Mouse (Mus musculus) neural tube, embryonic 14.5 days (tissue): ENCODE measurements around the gene Cxcr5. TPM values are rescaled to one million over a fixed set of nuclear protein-coding genes. Genes with fewer than 3 reads are reported as not detected.
"Not testable (repeated sequence)": the region's sequence is repeated elsewhere in the genome, so short reads cannot be mapped to it uniquely, and the experiment has no call there.

Experiments
- ATAC-seq: fragments of 200-750 bp; cut with Nextera tagmentation; 2 replicates; pipeline ENCODE4 v1.8.0; 2017; ENCODE audit warnings: low read depth, mild to moderate bottlenecking, moderate TSS enrichment, moderate library complexity
- H3K27ac ChIP-seq: fragments of 300-500 bp; sonication (generic); 2 replicates; pipeline ENCODE4 v1.5.1; 2014; ENCODE audit warnings: low read depth, mild to moderate bottlenecking, control low read depth, low read length, moderate library complexity, mixed read lengths
- H3K27me3 ChIP-seq: fragments of 300-500 bp; sonication (generic); 2 replicates; pipeline ENCODE4 v1.6.1; 2014; ENCODE audit warnings: low read length; ENCODE audit not compliant: control insufficient read depth, insufficient read depth
- H3K36me3 ChIP-seq: fragments of 300-500 bp; sonication (generic); 2 replicates; pipeline ENCODE4 v1.6.1; 2014; ENCODE audit warnings: low read length, mixed read lengths; ENCODE audit not compliant: control insufficient read depth, insufficient read depth
- H3K4me1 ChIP-seq: fragments of 300-500 bp; sonication (generic); 2 replicates; pipeline ENCODE4 v1.6.1; 2014; ENCODE audit warnings: low read length; ENCODE audit not compliant: control insufficient read depth, insufficient read depth
- H3K4me2 ChIP-seq: fragments of 300-500 bp; sonication (generic); 2 replicates; pipeline ENCODE4 v1.6.1; 2014; ENCODE audit warnings: mild to moderate bottlenecking, low read depth, low read length, control low read depth
- H3K4me3 ChIP-seq: fragments of 300-500 bp; sonication (generic); 2 replicates; pipeline ENCODE4 v1.5.1; 2014; ENCODE audit warnings: low read depth, low read length, control low read depth, mixed read lengths
- H3K9ac ChIP-seq: fragments of 300-500 bp; sonication (generic); replicated peaks from 2 replicates; pipeline ENCODE4 v1.6.1; 2014; ENCODE audit warnings: low read depth, mild to moderate bottlenecking, control low read depth, low read length, mixed read lengths
- H3K9me3 ChIP-seq: fragments of 300-500 bp; sonication (generic); 2 replicates; pipeline ENCODE4 v1.6.1; 2016; ENCODE audit warnings: low read length; ENCODE audit not compliant: control insufficient read depth
- WGBS: fragments of 180-500 bp; shearing (Covaris S2); extraction: QIAGEN DNeasy Blood & Tissue Kit; methylation state at CpG from one replicate; pipeline ENCODE4 v1.1.7; 2014; 5-methylcytosine and 5-hydroxymethylcytosine counted together
- polyA plus RNA-seq: library from polyadenylated mRNA; unstranded; fragments of >200 nt; fragmentation: Nextera tagmentation; extraction: Ambion mirVana; gene quantifications from 2 replicates; pipeline ENCODE4 v1.2.1, GENCODE M21; 2014

Cxcr5 gene
- polyA plus RNA-seq, 1 experiment from 2014 or later: not detected

DNA sequence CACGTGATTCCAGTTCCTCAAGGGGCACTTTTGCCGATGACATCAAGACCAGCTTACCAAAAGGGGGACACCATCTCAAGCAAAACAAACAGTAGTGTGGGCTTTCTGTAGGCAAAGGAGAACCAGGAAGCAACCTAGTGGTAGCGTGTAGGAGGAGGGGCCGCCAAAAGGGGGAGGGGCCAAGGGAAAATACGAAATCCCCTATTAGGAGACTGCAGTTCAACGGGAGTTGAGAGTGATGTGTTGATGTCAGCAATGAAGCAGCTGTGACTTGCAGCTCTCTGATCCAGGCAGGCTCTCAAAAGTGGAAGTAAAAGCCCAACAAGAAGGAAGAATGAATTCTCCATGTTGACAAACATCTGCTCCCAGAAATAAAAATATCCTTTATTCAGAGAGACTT, 17.7 kb upstream of the Cxcr5 start:
- Histone ChIP-seq H3K36me3 (no peaks in the 10 kb centered on the region), H3K4me2 (no peak overlapping the region), H3K9ac (no peak overlapping the region), H3K4me3 (no peak overlapping the region), H3K27ac (no peak overlapping the region), H3K9me3 (no peaks in the 10 kb centered on the region), H3K4me1 (no peaks in the 10 kb centered on the region), H3K27me3 (no peaks in the 10 kb centered on the region)
- ATAC-seq: no peak
- 43% methylated on average over 6 of the region's 6 CpGs for WGBS

- not testable (repeated sequence) for H3K9me3 ChIP-seq, H3K4me1 ChIP-seq, H3K36me3 ChIP-seq, H3K4me3 ChIP-seq, H3K9ac ChIP-seq, ATAC-seq, H3K27me3 ChIP-seq, H3K4me2 ChIP-seq, H3K27ac ChIP-seq
- WGBS: 91% methylated on average over 7 of the region's 7 CpGs
These were observed 14.4 kb upstream of the Cxcr5 start for GRCm38 (mm10) chr9:44576046-44576445.

DNA sequence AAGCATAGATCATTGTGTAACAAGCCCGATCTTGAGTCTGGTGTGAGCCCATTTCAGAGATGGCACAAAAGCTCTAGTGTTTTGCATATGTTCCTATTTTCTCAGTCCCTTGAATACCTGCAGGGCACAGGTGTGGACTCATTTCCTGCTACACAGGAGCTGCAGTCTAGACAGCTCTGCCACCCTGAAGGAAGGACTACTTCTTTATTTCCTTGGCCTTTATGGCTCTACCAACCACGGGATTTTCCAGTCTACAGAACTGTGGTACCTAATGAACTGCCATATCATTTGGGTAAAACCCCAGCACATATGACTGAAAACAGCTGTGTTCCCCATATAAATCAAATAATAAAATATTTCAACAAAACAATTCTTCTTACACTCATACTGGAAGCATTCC, 13.4 kb upstream of the Cxcr5 start:
- no peaks in the 10 kb centered on the region for H3K4me1 ChIP-seq
- H3K4me3 ChIP-seq: no peak overlapping the region
- no peaks in the 10 kb centered on the region for H3K36me3 ChIP-seq
- H3K9me3 ChIP-seq: no peaks in the 10 kb centered on the region
- H3K27ac ChIP-seq: no peak overlapping the region
- ATAC-seq: no peak
- H3K9ac ChIP-seq: no peak overlapping the region
- 88% methylated on average over 2 of the region's 2 CpGs for WGBS
- no peaks in the 10 kb centered on the region for H3K27me3 ChIP-seq
- no peak overlapping the region for H3K4me2 ChIP-seq

DNA sequence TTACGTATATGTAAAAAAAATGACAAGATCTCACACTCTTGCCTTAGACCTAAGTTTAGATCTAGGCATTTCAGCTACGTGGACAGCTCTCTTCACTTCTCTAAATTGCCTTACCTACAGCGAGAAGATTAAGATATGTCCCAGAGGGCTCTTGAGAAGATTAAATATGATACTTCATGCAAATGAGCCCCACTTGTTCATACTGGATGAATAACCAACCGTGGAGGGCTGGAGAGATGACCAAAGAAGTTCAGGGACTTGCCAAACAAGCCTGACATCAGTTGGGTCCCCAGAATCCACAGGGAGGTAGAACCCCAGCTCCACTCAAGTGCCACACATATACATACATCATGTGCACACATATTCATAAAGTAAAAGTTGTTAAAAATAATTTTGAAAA, 11.6 kb upstream of the Cxcr5 start:
- ATAC-seq: no peak
- Histone ChIP-seq H3K4me2 (no peak overlapping the region), H3K4me3 (no peak overlapping the region), H3K9me3 (no peaks in the 10 kb centered on the region), H3K36me3 (no peaks in the 10 kb centered on the region), H3K4me1 (no peaks in the 10 kb centered on the region), H3K9ac (no peak overlapping the region), H3K27ac (no peak overlapping the region), H3K27me3 (no peaks in the 10 kb centered on the region)
- WGBS: 83% methylated on average over 4 of the region's 4 CpGs

GRCm38 (mm10) chr9:44570939-44571382, 9.3 kb upstream of the Cxcr5 start:
- H3K9ac ChIP-seq: no peak overlapping the region
- no peaks in the 10 kb centered on the region for H3K27me3 ChIP-seq
- WGBS: 68% methylated on average over 12 of the region's 12 CpGs
- H3K9me3 ChIP-seq: no peaks in the 10 kb centered on the region
- H3K27ac ChIP-seq: no peak overlapping the region
- H3K4me1 ChIP-seq: no peaks in the 10 kb centered on the region
- H3K4me3 ChIP-seq: no peak overlapping the region
- ATAC-seq: no peak
- H3K36me3 ChIP-seq: no peaks in the 10 kb centered on the region
- no peak overlapping the region for H3K4me2 ChIP-seq

- Histone ChIP-seq H3K27ac (no peak overlapping the region), H3K4me1 (no peaks in the 10 kb centered on the region), H3K27me3 (no peaks in the 10 kb centered on the region), H3K4me3 (no peak overlapping the region), H3K9me3 (no peaks in the 10 kb centered on the region), H3K36me3 (no peaks in the 10 kb centered on the region), H3K9ac (no peak overlapping the region), H3K4me2 (no peak overlapping the region)
- ATAC-seq: no peak
- WGBS: 39% methylated on average over 7 of the region's 7 CpGs
These were observed 6.4 kb upstream of the Cxcr5 start for GRCm38 (mm10) chr9:44568083-44568455.

- no peak overlapping the region for H3K4me3 ChIP-seq
- no peaks in the 10 kb centered on the region for H3K4me1 ChIP-seq
- no peaks in the 10 kb centered on the region for H3K9me3 ChIP-seq
- no peaks in the 10 kb centered on the region for H3K36me3 ChIP-seq
- no peaks in the 10 kb centered on the region for H3K27me3 ChIP-seq
- WGBS: 82% methylated on average over 9 of the region's 9 CpGs
- H3K9ac ChIP-seq: no peak overlapping the region
- no peak overlapping the region for H3K27ac ChIP-seq
- ATAC-seq: no peak
- H3K4me2 ChIP-seq: no peak overlapping the region
These were observed 5.8 kb upstream of the Cxcr5 start for GRCm38 (mm10) chr9:44567338-44568082.

- Histone ChIP-seq H3K27ac (no peak overlapping the region), H3K9ac (no peak overlapping the region), H3K4me1 (no peaks in the 10 kb centered on the region), H3K4me3 (no peak overlapping the region), H3K4me2 (no peak overlapping the region), H3K36me3 (no peaks in the 10 kb centered on the region), H3K27me3 (no peaks in the 10 kb centered on the region), H3K9me3 (no peaks in the 10 kb centered on the region)
- WGBS: 31% methylated on average over 6 of the region's 6 CpGs
- ATAC-seq: no peak
These were observed 3.7 kb upstream of the Cxcr5 start for GRCm38 (mm10) chr9:44565367-44565766.

- H3K27ac ChIP-seq: no peak overlapping the region
These were observed 1.3 kb upstream of the Cxcr5 start for GRCm38 (mm10) chr9:44562936-44563335.

More at GRCm38 (mm10) chr9:44562936-44563335, 1.3 kb upstream of the Cxcr5 start:
- Histone ChIP-seq H3K4me2 (no peak overlapping the region), H3K9ac (no peak overlapping the region), H3K4me1 (no peaks in the 10 kb centered on the region), H3K4me3 (no peak overlapping the region), H3K9me3 (no peaks in the 10 kb centered on the region), H3K27me3 (no peaks in the 10 kb centered on the region), H3K36me3 (no peaks in the 10 kb centered on the region)
- ATAC-seq: no peak
- 56% methylated on average over 12 of the region's 12 CpGs for WGBS
